Mouse (Mus musculus): ENCODE data around the gene Gm28171. TPM values are rescaled to one million over a fixed set of nuclear protein-coding genes. Genes with fewer than 3 reads are reported as not detected.

The Gm28171 gene
- polyA plus RNA-seq (2012; rRNA removed), result not detected in 2 replicates

DNA sequence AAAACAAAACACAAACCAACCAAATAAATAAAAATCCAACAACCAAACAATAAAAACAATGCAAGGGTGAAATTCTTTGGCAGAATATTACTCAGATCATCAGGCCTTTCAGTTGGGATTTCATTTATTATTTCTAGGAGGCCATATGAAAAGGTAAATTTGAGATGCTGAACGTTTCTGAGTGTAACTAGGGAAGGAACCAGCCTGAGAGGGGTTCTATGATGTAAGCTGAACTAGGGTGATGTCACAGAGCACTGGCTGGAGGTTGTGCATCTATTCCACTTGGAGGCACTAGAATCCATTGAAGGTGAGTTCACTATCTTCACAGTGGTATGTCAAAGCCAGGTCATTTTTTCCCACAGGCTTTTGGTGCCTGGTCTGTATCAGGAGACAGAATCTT, at the start of gene Gm28171:
Gene Gm28171 (plus strand): TSS at position 301 of the 400 bp plus-strand sequence.

Other genes starting within 250 kb of the Gm28171 start
- not detected in 2 replicates for gene Gm21854, start 136.4 kb upstream of the Gm28171 start, polyA plus RNA-seq (2012; rRNA removed)
- not detected in 2 replicates for gene Gm20914, start 67.4 kb upstream of the Gm28171 start, polyA plus RNA-seq (2012; rRNA removed)
- not detected in 2 replicates for gene Gm21778, start 149.1 kb downstream of the Gm28171 start, polyA plus RNA-seq (2012; rRNA removed)